Mouse (Mus musculus): ENCODE data around the gene H2afx. TPM values are rescaled to one million over a fixed set of nuclear protein-coding genes. Genes with fewer than 3 reads are reported as not detected.
"Not testable (repeated sequence)": the region's sequence is repeated elsewhere in the genome, so short reads cannot be mapped to it uniquely, and the experiment has no call there.

Gene H2afx
- total RNA-seq, 2 experiments from 2014 or later: 41.3 to 47.7 TPM

DNA sequence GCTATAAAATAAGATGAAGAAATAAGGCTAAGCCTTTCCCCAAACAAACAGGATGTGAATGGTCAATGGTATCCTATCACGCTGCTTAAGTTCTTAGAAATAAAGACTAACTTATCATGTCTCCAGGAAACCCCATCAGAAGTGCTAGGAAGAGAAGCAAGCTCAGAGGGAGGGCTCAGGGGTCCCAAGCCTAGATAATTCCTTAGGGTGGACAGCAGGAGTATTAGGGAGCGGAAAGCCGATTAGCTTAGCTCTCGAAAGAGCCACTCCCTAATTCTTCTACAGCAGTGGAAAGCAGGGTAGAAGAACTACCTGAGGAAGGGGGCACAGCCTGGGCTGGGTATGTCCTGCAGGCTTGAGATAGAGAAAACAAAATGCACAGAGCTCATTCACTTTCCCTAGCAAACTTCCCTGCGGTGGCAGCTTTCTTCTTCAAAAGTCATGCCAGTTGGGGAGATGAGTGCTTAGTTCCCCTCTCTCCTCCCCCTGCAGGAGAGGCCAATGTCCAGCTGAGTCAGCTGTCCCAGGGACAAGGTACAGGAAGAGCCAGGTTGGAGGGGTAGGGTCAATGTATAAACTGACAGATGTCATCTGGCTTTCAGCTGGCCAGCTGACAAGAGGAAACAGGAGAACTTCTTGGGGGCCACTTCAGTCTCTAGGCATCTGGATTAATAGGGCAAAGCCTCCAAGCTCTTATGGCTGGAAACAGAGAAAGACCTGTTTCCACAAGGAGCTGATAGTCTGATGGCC, 16.2 kb upstream of the H2afx start:
- peak; percentile 45 to 55 for DNase-seq

GRCm38 (mm10) chr9:44318826-44319095, 15.7 kb upstream of the H2afx start:
- DNase-seq: no peak

- DNase-seq: peak; percentile 34 to 61
Measured at GRCm38 (mm10) chr9:44319105-44319886, 15.2 kb upstream of the H2afx start.

DNA sequence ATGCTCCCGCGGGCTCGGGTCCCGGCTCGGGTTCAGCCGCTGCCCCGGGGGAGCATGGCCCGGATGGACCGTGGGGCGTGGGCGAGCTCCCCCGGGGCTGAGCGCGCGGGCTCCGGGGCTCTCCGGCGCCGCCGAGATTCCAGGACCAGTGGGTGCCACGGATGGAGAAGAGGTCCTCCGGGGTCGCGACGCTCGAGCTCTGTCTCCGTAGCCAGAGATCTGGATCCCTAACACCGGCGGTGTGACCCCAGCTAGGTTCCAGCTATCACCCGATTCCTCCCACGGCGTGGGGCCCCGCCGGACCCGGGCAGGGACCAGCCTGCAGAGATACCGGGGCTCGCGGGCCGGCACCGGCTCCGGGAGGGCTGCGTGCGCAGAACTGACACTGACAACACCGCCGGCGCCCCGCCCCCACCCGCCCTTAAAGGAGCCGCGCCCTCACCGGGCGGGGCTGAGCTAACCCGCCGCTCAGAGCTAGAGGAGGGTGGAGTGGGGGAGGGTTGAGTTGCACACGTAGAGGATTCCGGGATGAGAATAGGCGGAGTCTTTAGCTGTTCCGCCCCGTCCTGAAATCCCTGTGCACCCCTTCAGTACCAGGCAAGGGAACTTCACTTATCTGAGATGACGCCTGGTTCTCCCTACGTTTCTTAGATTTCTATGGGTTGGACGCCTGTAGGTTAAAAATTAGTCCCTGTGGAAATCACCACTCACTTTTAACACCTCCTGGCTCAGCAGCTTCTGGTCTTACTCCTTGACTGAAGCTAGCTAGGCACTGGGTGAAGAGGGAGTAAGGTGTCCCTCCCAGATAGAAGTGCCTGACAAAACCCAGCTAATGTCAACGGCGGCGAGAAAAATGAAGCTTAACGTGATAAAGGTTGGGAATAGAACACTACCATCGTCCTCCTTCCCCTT, 14.4 kb upstream of the H2afx start, which contains the start of gene C2cd2l:
TSS of gene C2cd2l (minus strand) at position 399 of the 912 bp plus-strand sequence.
- peak; percentile 91 to 96 for DNase-seq

GRCm38 (mm10) chr9:44320799-44321133, 13.7 kb upstream of the H2afx start:
- no peak for DNase-seq

DNA sequence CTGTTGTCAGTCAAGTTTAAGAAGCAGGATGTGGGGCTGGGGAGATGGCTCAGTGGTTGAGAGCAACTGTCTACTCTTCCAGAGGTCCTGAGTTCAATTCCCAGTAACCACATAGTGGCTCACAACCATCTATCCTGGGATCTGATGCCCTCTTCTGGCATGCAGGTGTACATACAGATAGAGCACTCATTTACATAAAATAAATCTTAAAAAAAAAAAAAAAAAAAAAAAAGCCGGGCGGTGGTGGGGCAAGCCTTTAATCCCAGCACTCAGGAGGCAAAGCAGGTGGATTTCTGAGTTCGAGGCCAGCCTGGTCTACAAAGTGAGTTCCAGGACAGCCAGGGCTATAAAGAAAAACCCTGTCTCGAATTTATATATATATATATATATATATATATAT, 10.8 kb upstream of the H2afx start:
- DNase-seq: not testable (repeated sequence)

- peak; percentile 48 to 53 for DNase-seq
Measured at GRCm38 (mm10) chr9:44324147-44324546, 10.3 kb upstream of the H2afx start.

DNA sequence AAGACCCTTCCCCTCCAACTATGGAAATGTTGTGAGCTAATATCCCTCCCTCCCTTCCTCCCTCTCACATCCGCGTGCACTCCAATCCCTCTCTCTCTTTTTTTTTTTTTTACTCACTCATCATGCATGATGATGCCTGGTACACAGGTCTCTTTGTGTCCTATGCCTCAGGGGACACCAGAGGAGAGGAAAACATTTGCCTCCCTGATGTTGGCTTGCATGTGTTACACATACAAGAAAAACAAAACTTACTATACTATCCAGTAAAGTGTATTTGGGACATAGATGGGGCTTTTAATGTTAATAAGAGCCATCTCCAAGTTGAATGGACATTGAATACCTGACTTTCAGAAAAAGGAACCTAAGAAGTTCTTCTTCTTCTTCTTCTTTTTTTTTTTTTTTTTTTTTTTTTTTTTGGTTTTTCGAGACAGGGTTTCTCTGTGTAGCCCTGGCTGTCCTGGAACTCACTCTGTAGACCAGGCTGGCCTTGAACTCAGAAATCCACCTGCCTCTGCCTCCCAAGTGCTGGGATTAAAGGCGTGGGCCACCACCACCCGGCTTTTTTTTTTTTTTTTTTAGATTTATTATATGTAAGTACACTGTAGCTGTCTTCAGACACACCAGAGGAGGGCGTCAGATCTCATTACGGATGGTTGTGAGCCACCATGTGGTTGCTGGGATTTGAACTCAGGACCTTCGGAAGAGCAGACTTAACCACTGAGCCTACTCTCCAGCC, 9.3 kb upstream of the H2afx start:
- not testable (repeated sequence) for DNase-seq

- DNase-seq: no peak
Measured at GRCm38 (mm10) chr9:44325768-44326370, 8.6 kb upstream of the H2afx start, which contains the start of gene Dpagt1. Gene Dpagt1 (plus strand): TSS chr9:44326019.

DNA sequence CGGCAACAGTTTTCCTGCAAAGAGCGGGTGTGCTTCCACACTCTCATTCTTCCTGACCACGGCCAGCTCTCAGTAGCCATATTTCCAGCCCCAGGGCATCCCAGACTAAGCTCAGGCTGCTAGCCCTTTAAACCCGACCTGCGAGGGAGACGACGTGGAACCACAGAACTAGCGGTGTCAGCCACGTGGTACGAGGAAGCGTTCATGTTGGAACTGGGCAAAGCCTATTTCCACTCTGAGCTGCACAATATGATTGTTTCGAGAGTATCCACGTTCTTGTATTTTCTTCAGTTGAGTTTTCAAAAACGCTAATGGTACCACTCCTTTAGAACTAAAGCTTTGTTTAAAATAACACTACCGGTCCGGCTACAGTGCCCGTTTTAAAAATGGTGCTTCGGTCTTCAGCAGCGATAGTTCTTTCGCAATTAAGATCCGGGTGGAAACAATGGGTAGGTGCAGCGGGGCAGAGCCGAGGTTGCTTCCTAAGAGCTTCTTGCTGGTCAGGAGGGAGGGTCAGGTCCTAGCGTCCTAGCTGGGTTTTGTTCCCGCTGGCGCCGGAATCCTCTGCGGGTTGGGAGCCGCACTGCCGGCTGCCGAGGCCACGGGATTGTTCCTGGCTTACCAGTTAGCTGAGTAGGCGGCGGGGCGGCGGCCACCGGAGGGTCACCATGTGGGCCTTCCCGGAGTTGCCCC, 8.0 kb upstream of the H2afx start:
- peak; percentile 88 to 90 for DNase-seq

DNA sequence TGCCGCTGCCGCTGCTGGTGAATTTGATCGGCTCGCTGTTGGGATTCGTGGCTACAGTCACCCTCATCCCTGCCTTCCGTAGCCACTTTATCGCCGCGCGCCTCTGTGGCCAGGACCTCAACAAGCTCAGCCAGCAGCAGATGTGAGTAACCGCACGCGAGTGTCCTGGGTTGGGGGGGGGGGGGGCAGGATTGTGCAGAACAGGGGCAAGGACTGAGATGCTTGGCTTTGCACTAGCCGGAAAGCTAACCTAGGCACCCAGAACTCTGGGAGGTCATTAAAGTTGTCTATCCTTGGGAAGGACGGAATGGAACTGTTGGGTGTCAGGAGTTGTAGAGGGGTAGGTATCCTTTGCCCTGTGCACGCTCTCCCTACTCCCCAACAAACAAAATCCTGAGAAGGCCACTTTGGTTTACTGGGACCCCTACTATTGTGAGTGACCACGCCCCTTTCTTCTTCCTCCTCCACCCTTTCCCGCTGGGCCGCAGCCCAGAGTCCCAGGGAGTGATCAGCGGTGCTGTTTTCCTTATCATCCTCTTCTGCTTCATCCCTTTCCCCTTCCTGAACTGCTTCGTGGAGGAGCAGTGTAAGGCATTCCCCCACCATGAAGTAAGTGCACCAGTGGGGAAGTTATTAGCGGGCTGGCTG, 7.3 kb upstream of the H2afx start:
- peak; percentile 45 to 46 for DNase-seq

- no peak for DNase-seq
Measured at GRCm38 (mm10) chr9:44327926-44328325, 6.6 kb upstream of the H2afx start.

- no peak for DNase-seq
Measured at GRCm38 (mm10) chr9:44330736-44331135, 3.8 kb upstream of the H2afx start.

GRCm38 (mm10) chr9:44332918-44333638, 1.4 kb upstream of the H2afx start:
- DNase-seq: no peak

GRCm38 (mm10) chr9:44335331-44336092, 1.0 kb downstream of the H2afx start:
- DNase-seq: peak; percentile 54 to 56

DNA sequence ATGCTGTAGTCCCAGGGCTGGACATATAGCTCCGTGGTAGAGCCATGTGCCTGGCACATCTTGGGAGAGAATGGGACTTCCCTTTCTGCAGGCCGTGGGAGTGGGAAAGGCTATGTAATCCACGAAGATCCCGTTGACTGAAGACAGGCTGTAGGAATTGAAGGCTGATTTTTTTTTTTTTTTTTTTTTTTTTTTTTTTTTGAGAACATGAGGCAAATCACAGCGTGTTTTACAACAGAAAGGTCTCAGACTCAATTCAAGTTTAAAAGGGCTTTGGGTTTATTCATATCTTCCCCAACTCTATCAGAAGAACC, 1.6 kb downstream of the H2afx start:
- no peak for DNase-seq

DNA sequence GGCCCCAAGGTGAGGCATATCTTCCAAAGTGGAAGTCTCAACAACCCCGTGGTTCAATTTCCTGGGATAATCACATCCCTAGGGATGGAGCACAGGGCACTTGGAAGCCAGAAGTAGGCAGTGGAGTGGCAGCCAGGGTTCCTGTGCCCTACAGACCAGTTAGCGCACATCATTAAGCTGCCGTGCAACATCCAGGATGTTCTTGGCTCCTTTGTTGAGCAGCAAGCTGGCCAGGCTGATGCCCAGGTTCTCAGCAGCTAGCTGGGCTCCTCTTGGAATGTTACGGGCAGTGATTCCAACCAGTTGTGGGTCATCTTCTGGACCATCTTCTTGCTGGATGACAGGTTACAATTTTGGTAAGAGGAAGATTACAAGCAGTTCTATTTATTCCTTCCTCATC, 2.0 kb downstream of the H2afx start:
- not testable (repeated sequence) for DNase-seq

DNA sequence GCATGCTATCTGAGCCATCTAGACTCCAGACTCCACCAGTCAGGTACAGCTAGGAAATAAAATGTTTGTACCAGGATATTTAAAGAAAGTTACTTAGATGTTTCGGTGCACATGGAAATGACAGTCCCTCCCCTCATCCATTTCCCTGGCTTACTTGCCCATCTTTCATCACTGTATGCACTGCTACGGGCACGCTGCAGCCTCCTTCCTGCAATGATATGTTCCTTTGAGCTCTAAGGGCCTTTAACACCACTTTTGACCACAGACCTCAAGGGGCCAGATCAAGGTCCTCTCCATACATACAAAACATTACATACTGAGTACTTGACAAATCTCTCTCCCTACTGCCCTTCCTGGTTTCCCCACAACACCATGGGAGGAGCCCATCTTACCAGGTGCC, 2.5 kb downstream of the H2afx start:
- DNase-seq: no peak
